Mouse (Mus musculus) cerebellum, adult 2 months (tissue): Measurements from ENCODE around the gene Tpm3. TPM values are rescaled to one million over a fixed set of nuclear protein-coding genes. Genes with fewer than 3 reads are reported as not detected.

Experiments
- DNase-seq, 2 experiments: peaks; one replicate each; pipeline ENCODE4 v3.0.0; 2021
- H3K27ac ChIP-seq: fragments of 200-500 bp; 2 replicates; pipeline ENCODE4 v1.5.1; 2012; ENCODE audit warnings: low read length, control low read depth, inconsistent platforms; ENCODE audit not compliant: insufficient read depth
- H3K27me3 ChIP-seq: fragments of 200-500 bp; 2 replicates; pipeline ENCODE4 v1.6.1; 2012; ENCODE audit warnings: inconsistent platforms, mild to moderate bottlenecking, low read length, moderate library complexity; ENCODE audit not compliant: control insufficient read depth, insufficient read depth
- H3K4me1 ChIP-seq: fragments of 200-500 bp; 2 replicates; pipeline ENCODE4 v1.6.1; 2011; ENCODE audit warnings: low read length; ENCODE audit not compliant: control insufficient read depth, insufficient read depth
- H3K4me3 ChIP-seq: fragments of 200-500 bp; replicated peaks from 2 replicates; pipeline ENCODE3; 2011; ENCODE audit warnings: mild to moderate bottlenecking, low read depth, low read length, control low read depth; ENCODE audit not compliant: insufficient read depth
- CTCF ChIP-seq: fragments of 200-500 bp; IDR thresholded peaks from 2 replicates; pipeline ENCODE4 v1.5.1; 2011; ENCODE audit warnings: low read depth, mild to moderate bottlenecking, control low read depth, low read length, moderate library complexity, borderline replicate concordance; ENCODE audit not compliant: insufficient read depth
- POLR2A ChIP-seq: fragments of 200-500 bp; IDR thresholded peaks from 2 replicates; pipeline ENCODE4 v1.6.1; 2011; ENCODE audit warnings: low read length, control low read depth, borderline replicate concordance; ENCODE audit not compliant: insufficient read depth
- WGBS: fragments of 180-500 bp; shearing (Covaris S2); methylation state at CpG from one replicate; pipeline ENCODE4 v1.1.7; 2018; 5-methylcytosine and 5-hydroxymethylcytosine counted together
- polyA plus RNA-seq: library from polyadenylated mRNA; depleted of rRNA; stranded (reverse); fragments of >200 nt; gene quantifications from 2 replicates; pipeline ENCODE4 v1.2.3, GENCODE M21; 2012

Tpm3 gene
- polyA plus RNA-seq, 1 experiment: 124 TPM

- Histone ChIP-seq H3K27me3 (no peaks in the 10 kb centered on the region), H3K27ac (no peak overlapping the region), H3K4me3 (no peak overlapping the region), H3K4me1 (peaks cover 17% of the 10 kb centered on the region)
- TF ChIP-seq POLR2A (no peak), CTCF (no peak)
- DNase-seq: no peak
- 90% methylated on average over 5 of the region's 5 CpGs for WGBS
These were observed 13.6 kb downstream of the Tpm3 start for GRCm38 (mm10) chr3:90086068-90086467.

GRCm38 (mm10) chr3:90088617-90089016 lies 16.2 kb downstream of the Tpm3 start:
- DNase-seq: no peak
- Histone ChIP-seq H3K27ac (no peak overlapping the region), H3K4me1 (peaks cover 10% of the 10 kb centered on the region), H3K4me3 (no peak overlapping the region), H3K27me3 (no peaks in the 10 kb centered on the region)
- WGBS: 85% methylated on average over 2 of the region's 2 CpGs
- TF ChIP-seq POLR2A (no peak), CTCF (no peak)

- WGBS: 89% methylated on average over 6 of the region's 6 CpGs
- no peak for TF ChIP-seq POLR2A
- TF ChIP-seq CTCF: no peak
- DNase-seq: no peak
- H3K27ac ChIP-seq: no peak overlapping the region
- no peaks in the 10 kb centered on the region for H3K4me1 ChIP-seq
- H3K4me3 ChIP-seq: no peak overlapping the region
- H3K27me3 ChIP-seq: no peaks in the 10 kb centered on the region
These were observed 18.4 kb downstream of the Tpm3 start for GRCm38 (mm10) chr3:90090892-90091291.

GRCm38 (mm10) chr3:90094453-90094852 lies 22.0 kb downstream of the Tpm3 start:
- no peaks in the 10 kb centered on the region for H3K27me3 ChIP-seq
- no peak for DNase-seq
- no peak overlapping the region for H3K4me3 ChIP-seq
- WGBS: 87% methylated on average over 3 of the region's 3 CpGs
- H3K4me1 ChIP-seq: no peaks in the 10 kb centered on the region
- no peak overlapping the region for H3K27ac ChIP-seq
- no peak for TF ChIP-seq POLR2A
- TF ChIP-seq CTCF: no peak

GRCm38 (mm10) chr3:90097928-90098327 lies 25.5 kb downstream of the Tpm3 start:
- no peak for DNase-seq
- H3K27ac ChIP-seq: no peak overlapping the region
- TF ChIP-seq POLR2A (no peak), CTCF (no peak)
- no peaks in the 10 kb centered on the region for H3K27me3 ChIP-seq
- H3K4me1 ChIP-seq: no peaks in the 10 kb centered on the region
- H3K4me3 ChIP-seq: no peak overlapping the region
- WGBS: 68% methylated on average over 5 of the region's 5 CpGs

- no peak for TF ChIP-seq POLR2A
- no peak for TF ChIP-seq CTCF
- H3K27ac ChIP-seq: no peak overlapping the region
- no peaks in the 10 kb centered on the region for H3K4me1 ChIP-seq
- 89% methylated on average over 3 of the region's 3 CpGs for WGBS
- no peak for DNase-seq
- no peak overlapping the region for H3K4me3 ChIP-seq
- H3K27me3 ChIP-seq: no peaks in the 10 kb centered on the region
These were observed 28.6 kb downstream of the Tpm3 start for GRCm38 (mm10) chr3:90101010-90101409.

GRCm38 (mm10) chr3:90101673-90102072 lies 29.2 kb downstream of the Tpm3 start:
- no peak overlapping the region for H3K4me3 ChIP-seq
- no peaks in the 10 kb centered on the region for H3K27me3 ChIP-seq
- no peak for TF ChIP-seq CTCF
- no peak for TF ChIP-seq POLR2A
- no peaks in the 10 kb centered on the region for H3K4me1 ChIP-seq
- WGBS: 95% methylated on average over 2 of the region's 2 CpGs
- no peak for DNase-seq
- H3K27ac ChIP-seq: no peak overlapping the region

GRCm38 (mm10) chr3:90102239-90102638 lies 29.8 kb downstream of the Tpm3 start:
- H3K4me3 ChIP-seq: no peak overlapping the region
- 86% methylated on average over 2 of the region's 2 CpGs for WGBS
- H3K27ac ChIP-seq: no peak overlapping the region
- H3K27me3 ChIP-seq: no peaks in the 10 kb centered on the region
- no peak for DNase-seq
- no peaks in the 10 kb centered on the region for H3K4me1 ChIP-seq
- TF ChIP-seq POLR2A (no peak), CTCF (no peak)
